Mouse (Mus musculus): ENCODE measurements around the gene Iqcd.

DNA sequence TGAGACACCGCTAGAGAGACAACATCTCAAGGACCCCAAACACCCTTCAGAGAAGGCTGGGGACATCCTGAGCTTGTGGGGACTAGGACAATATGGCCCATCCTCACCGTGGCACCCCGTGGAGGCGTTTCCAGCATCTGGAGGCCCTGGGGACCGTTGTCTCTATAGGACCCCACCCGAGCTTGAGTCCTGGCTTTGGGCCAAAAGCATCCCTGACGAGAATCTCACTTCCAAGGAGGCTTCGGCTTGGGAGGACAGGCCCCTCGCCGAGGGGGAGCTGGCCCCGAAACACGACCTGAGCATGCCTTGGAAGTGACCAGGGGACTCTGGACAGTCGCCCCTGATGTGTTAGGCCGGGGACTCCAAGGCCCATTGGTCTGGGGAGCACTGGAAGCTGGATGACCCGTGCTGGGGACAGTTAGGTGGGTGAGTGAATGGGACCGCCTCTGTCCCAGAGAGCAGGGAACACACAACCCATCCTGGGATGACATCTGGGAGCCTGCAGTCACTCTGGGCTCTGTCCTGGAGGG, 20.5 kb downstream of the Iqcd start:
- TF ChIP-seq POLR2A (IDR thresholded peaks at IDR 0.05; ENCODE audit: low read depth, low read length), result no peak
- TF ChIP-seq CTCF (conservative IDR thresholded peaks at IDR 0.05; ENCODE audit: insufficient read depth, insufficient read length, low read depth, low read length), result no peak
